Mouse (Mus musculus): Measurements from ENCODE around the gene Tram2. TPM values are rescaled to one million over a fixed set of nuclear protein-coding genes. Genes with fewer than 3 reads are reported as not detected.

Tram2 gene
- total and polyA plus RNA-seq, 3 experiments = 0.51 to 3.2 (median 0.76) TPM

DNA sequence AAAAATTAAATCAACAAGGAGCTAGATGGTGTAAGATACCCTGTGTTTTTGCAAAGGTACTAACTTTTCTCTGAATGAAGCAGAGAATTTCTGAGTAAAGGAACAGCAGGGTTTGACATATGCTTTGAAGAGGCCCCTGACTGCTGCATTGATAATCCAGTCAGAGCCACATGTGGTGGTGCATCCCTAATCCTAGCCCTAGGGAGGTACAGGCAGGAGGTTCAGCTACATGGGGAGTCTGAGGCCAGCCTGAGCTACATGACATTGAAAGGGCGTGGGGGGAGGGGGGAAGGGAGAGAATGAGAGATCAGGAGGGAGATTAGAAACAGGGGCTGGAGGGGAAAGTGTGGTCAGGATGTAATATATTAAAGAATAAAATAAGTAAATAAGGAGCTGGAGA is 98.5 kb downstream of the Tram2 start:
- TF ChIP-seq TAL1 (conservative IDR thresholded peaks at IDR 0.05; ENCODE audit: low read depth, low read length) (no peak), POLR2AphosphoS5 (IDR thresholded peaks at IDR 0.05; ENCODE audit: insufficient replicate concordance, low read depth, low read length) (no peak), GATA1 (IDR thresholded peaks at IDR 0.05; ENCODE audit: borderline replicate concordance, low read length) (no peak), GATA2 (IDR thresholded peaks at IDR 0.05; ENCODE audit: borderline replicate concordance, low read depth, low read length) (no peak)
- H3K4me1 ChIP-seq (ENCODE audit: insufficient read depth, low read depth, low read length) = peaks cover 6% of the 10 kb centered on the region; the same call in 1 of the 2 replicates

DNA sequence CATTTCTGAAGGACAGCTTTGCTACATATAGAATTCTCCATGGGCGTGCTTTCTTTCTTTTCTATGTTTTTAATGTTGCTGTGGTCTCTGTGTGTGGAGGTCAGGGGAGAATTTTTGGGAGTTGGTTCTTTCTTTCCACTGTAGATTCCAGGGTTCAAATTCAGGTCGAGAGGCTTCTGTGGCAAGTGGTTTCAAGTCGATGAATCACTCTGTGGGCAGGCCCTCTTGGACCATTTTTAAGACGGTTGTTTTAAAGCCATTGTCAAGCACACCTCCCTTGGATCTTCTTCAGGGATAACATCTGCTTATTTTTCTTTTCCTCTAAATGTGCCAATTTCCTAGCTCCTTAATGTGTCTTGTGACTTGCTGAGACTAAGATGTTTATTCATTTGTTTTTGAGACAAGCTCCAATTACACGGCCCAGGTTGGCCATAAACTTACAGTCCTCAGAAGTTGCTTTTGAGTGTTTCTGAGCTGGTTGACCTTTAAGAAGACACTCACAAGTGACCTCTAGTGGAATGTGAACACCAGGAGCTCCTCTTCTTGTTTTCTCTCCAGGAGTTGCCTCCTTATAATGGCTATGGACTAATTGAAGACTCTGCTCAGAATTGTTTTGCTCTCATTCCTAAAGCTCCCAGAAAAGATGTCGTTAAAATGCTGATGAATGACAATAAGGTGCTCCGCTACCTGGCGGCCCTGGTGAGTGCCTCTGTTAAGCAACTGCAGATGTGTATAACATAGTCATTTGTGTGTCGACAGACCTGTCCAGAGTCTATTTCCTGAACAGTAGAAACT is 104.5 kb downstream of the Tram2 start:
- Histone ChIP-seq H3K9me3 (replicated peaks) (no peaks in the 10 kb centered on the region), H3K4me1 (ENCODE audit: insufficient read depth, low read depth, low read length) (no peaks in the 10 kb centered on the region), H3K27me3 (ENCODE audit: insufficient read depth, low read length) (peaks cover 2% of the 10 kb centered on the region; the same call in 1 of the 2 replicates), H3K4me3 (ENCODE audit: low read depth, low read length) (no peak overlapping the region), H3K36me3 (replicated peaks) (no peaks in the 10 kb centered on the region)
- DNase-seq (ENCODE audit: low spot score) (no peak), ATAC-seq (ENCODE audit: extremely low read depth, insufficient number of reproducible peaks, low FRiP score, poor library complexity, severe bottlenecking) (no peak)
- TF ChIP-seq POLR2AphosphoS5 (IDR thresholded peaks at IDR 0.05; ENCODE audit: insufficient replicate concordance, low read depth, low read length) = no peak
- TF ChIP-seq GATA2 (IDR thresholded peaks at IDR 0.05; ENCODE audit: borderline replicate concordance, low read depth, low read length) = no peak
- no peak for TF ChIP-seq GATA1 (IDR thresholded peaks at IDR 0.05; ENCODE audit: borderline replicate concordance, low read length)
- no peak for TF ChIP-seq TAL1 (conservative IDR thresholded peaks at IDR 0.05; ENCODE audit: low read depth, low read length)
- TF ChIP-seq CTCF (IDR thresholded peaks at IDR 0.05; ENCODE audit: low read depth, low read length) = no peak

More for the DNA sequence above, 98.5 kb downstream of the Tram2 start:
- Histone ChIP-seq H3K36me3 (replicated peaks) (no peaks in the 10 kb centered on the region), H3K27me3 (ENCODE audit: insufficient read depth, low read length) (peaks cover 10% of the 10 kb centered on the region), H3K9me3 (replicated peaks) (no peaks in the 10 kb centered on the region), H3K4me3 (ENCODE audit: low read depth, low read length) (no peak overlapping the region)
- ATAC-seq (ENCODE audit: extremely low read depth, insufficient number of reproducible peaks, low FRiP score, poor library complexity, severe bottlenecking) = no peak
- no peak for DNase-seq (ENCODE audit: low spot score)

DNA sequence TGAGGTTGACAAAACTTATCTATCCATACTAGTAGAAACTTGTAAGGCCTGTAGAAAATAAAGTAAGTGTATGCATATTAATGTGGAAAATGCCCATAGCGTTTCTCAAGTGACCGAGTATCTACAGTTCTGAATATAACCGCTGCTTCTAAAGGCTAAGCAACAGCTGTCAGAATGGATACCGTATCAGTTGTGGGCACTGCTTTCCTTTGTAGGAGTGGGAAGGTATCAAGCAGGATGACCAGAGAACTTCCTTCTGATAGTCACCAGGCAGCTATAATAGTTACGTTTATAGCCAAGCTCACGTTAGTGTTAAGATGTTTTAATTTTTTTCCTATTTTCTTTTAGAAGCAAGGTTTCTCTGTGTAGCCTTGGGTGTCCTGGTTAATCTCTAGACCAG is 105.6 kb downstream of the Tram2 start:
- no peak for TF ChIP-seq TAL1 (conservative IDR thresholded peaks at IDR 0.05; ENCODE audit: low read depth, low read length)
- no peak for TF ChIP-seq GATA2 (IDR thresholded peaks at IDR 0.05; ENCODE audit: borderline replicate concordance, low read depth, low read length)
- no peaks in the 10 kb centered on the region for H3K27me3 ChIP-seq (ENCODE audit: insufficient read depth, low read length)
- DNase-seq (ENCODE audit: low spot score) (no peak), ATAC-seq (ENCODE audit: extremely low read depth, insufficient number of reproducible peaks, low FRiP score, poor library complexity, severe bottlenecking) (no peak)
- H3K4me1 ChIP-seq (ENCODE audit: insufficient read depth, low read depth, low read length) = no peaks in the 10 kb centered on the region
- H3K9me3 ChIP-seq (replicated peaks) = no peaks in the 10 kb centered on the region
- H3K36me3 ChIP-seq (replicated peaks) = no peaks in the 10 kb centered on the region
- no peak overlapping the region for H3K4me3 ChIP-seq (ENCODE audit: low read depth, low read length)

DNA sequence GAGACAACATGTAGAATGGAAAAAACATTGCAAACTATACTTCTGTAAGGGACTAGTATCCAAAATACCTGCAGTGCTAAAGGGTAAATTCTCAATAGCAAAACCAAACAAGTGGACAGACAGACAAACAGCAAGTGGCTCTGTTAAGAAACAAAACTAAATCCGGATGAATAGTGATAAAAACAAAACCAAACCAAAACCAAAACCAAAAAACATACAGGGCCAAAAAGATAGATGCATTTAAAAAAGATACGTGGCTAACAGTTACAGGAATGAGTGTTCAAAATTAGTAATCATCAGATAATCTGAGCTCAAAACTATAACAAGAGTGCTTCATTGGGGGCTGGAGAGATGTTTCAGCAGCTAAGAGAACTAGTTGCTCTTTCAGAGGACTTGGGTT is 109.4 kb downstream of the Tram2 start:
- no peaks in the 10 kb centered on the region for H3K27me3 ChIP-seq (ENCODE audit: insufficient read depth, low read length)
- no peak overlapping the region for H3K4me3 ChIP-seq (ENCODE audit: low read depth, low read length)
- no peak for DNase-seq (ENCODE audit: low spot score)
- no peaks in the 10 kb centered on the region for H3K9me3 ChIP-seq (replicated peaks)
- TF ChIP-seq CTCF (IDR thresholded peaks at IDR 0.05; ENCODE audit: low read depth, low read length) (no peak), POLR2AphosphoS5 (IDR thresholded peaks at IDR 0.05; ENCODE audit: insufficient replicate concordance, low read depth, low read length) (no peak), GATA1 (IDR thresholded peaks at IDR 0.05; ENCODE audit: borderline replicate concordance, low read length) (no peak), TAL1 (conservative IDR thresholded peaks at IDR 0.05; ENCODE audit: low read depth, low read length) (no peak)
- no peaks in the 10 kb centered on the region for H3K36me3 ChIP-seq (replicated peaks)
- no peaks in the 10 kb centered on the region for H3K4me1 ChIP-seq (ENCODE audit: insufficient read depth, low read depth, low read length)
- no peak for ATAC-seq (ENCODE audit: extremely low read depth, insufficient number of reproducible peaks, low FRiP score, poor library complexity, severe bottlenecking)

DNA sequence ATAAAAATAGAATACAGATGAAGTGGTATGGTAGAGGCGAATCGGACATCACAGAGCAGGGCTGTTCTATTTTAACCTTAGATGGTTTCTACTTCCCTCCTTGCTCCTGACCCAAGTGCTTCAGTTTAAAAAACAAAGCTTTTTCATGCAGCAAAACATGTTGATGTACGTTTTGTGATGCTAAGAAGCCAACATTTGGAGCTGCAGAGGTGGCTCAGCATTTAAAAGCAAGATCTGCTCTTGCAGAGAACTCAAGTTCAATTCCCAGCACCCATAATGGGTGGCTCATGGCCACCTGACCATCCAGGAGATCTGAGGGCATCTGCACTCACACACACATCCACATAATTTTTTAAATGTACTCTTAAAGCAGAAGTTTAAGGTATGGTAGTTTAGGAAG is 124.2 kb downstream of the Tram2 start:
- Histone ChIP-seq H3K4me3 (ENCODE audit: low read depth, low read length) (no peak overlapping the region), H3K36me3 (replicated peaks) (no peaks in the 10 kb centered on the region), H3K4me1 (ENCODE audit: insufficient read depth, low read depth, low read length) (peaks cover 6% of the 10 kb centered on the region), H3K27me3 (ENCODE audit: insufficient read depth, low read length) (peaks cover 10% of the 10 kb centered on the region), H3K9me3 (replicated peaks) (no peaks in the 10 kb centered on the region)
- ATAC-seq (ENCODE audit: extremely low read depth, insufficient number of reproducible peaks, low FRiP score, poor library complexity, severe bottlenecking) = no peak
- DNase-seq (ENCODE audit: low spot score) = no peak
- TF ChIP-seq POLR2AphosphoS5 (IDR thresholded peaks at IDR 0.05; ENCODE audit: insufficient replicate concordance, low read depth, low read length) = no peak
- no peak for TF ChIP-seq GATA2 (IDR thresholded peaks at IDR 0.05; ENCODE audit: borderline replicate concordance, low read depth, low read length)
- no peak for TF ChIP-seq GATA1 (IDR thresholded peaks at IDR 0.05; ENCODE audit: borderline replicate concordance, low read length)
- no peak for TF ChIP-seq TAL1 (conservative IDR thresholded peaks at IDR 0.05; ENCODE audit: low read depth, low read length)
- TF ChIP-seq CTCF (IDR thresholded peaks at IDR 0.05; ENCODE audit: low read depth, low read length) = no peak

DNA sequence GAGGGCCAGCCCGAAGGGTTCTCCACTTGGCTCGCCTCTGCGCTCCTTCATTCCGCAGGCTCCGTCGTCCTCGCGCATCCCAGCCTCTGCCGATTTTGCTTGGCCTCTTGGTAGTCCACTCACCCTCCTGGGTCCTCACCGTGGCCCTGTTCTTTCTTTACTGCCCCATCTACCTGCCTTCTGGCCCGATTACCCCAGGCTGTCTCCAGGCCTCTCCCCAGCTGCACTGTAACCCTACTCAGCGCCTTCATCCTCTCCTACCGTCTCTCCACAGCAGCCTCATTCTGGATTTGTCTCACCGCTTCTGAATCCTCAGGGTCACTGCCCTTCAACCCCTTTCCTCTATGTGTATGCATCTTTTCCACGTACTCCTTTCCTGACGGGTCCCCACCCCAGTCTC is 127.2 kb downstream of the Tram2 start:
- DNase-seq (ENCODE audit: low spot score) = no peak
- no peak for ATAC-seq (ENCODE audit: extremely low read depth, insufficient number of reproducible peaks, low FRiP score, poor library complexity, severe bottlenecking)
- H3K4me1 ChIP-seq (ENCODE audit: insufficient read depth, low read depth, low read length) = peaks cover 6% of the 10 kb centered on the region
- no peak for TF ChIP-seq TAL1 (conservative IDR thresholded peaks at IDR 0.05; ENCODE audit: low read depth, low read length)
- TF ChIP-seq GATA1 (IDR thresholded peaks at IDR 0.05; ENCODE audit: borderline replicate concordance, low read length) = no peak
- TF ChIP-seq GATA2 (IDR thresholded peaks at IDR 0.05; ENCODE audit: borderline replicate concordance, low read depth, low read length) = no peak
- TF ChIP-seq CTCF (IDR thresholded peaks at IDR 0.05; ENCODE audit: low read depth, low read length) = no peak
- no peak for TF ChIP-seq POLR2AphosphoS5 (IDR thresholded peaks at IDR 0.05; ENCODE audit: insufficient replicate concordance, low read depth, low read length)
- H3K36me3 ChIP-seq (replicated peaks) = no peaks in the 10 kb centered on the region
- peak overlapping the region; percentile 5; the same call in 1 of the 2 replicates for H3K4me3 ChIP-seq (ENCODE audit: low read depth, low read length)
- H3K9me3 ChIP-seq (replicated peaks) = no peaks in the 10 kb centered on the region
- H3K27me3 ChIP-seq (ENCODE audit: insufficient read depth, low read length) = peaks cover 13% of the 10 kb centered on the region

Data from G1E (cell line).